Mouse (Mus musculus) stomach, embryonic 14.5 days (tissue): ENCODE measurements around the gene Rln3. TPM values are rescaled to one million over a fixed set of nuclear protein-coding genes. Genes with fewer than 3 reads are reported as not detected.

ENCODE experiments used
- ATAC-seq: fragments of 200-750 bp; cut with Nextera tagmentation; 2 replicates; pipeline ENCODE4 v1.8.0; 2017; ENCODE audit warnings: low read depth, moderate TSS enrichment; ENCODE audit not compliant: insufficient number of reproducible peaks, insufficient read depth, low FRiP score
- H3K27ac ChIP-seq: fragments of 300-500 bp; sonication (generic); 2 replicates; pipeline ENCODE4 v1.5.1; 2014; ENCODE audit warnings: mild to moderate bottlenecking, low read length, moderate library complexity, mixed read lengths
- H3K27me3 ChIP-seq: fragments of 300-500 bp; sonication (generic); 2 replicates; pipeline ENCODE4 v1.6.1; 2014; ENCODE audit warnings: low read length, control low read depth, mixed read lengths; ENCODE audit not compliant: control insufficient read depth, insufficient read depth
- H3K36me3 ChIP-seq: fragments of 300-500 bp; sonication (generic); 2 replicates; pipeline ENCODE4 v1.6.1; 2014; ENCODE audit warnings: mild to moderate bottlenecking, control low read depth, low read length, moderate library complexity, mixed read lengths; ENCODE audit not compliant: control insufficient read depth, insufficient read depth
- H3K4me1 ChIP-seq: fragments of 300-500 bp; sonication (generic); 2 replicates; pipeline ENCODE4 v1.6.1; 2014; ENCODE audit warnings: low read length, control low read depth, mixed read lengths; ENCODE audit not compliant: control insufficient read depth, insufficient read depth
- H3K4me2 ChIP-seq: fragments of 300-500 bp; sonication (generic); replicated peaks from 2 replicates; pipeline ENCODE4 v1.6.1; 2014; ENCODE audit warnings: low read depth, low read length, control low read depth
- H3K4me3 ChIP-seq: fragments of 300-500 bp; sonication (generic); 2 replicates; pipeline ENCODE4 v1.5.1; 2014; ENCODE audit warnings: low read depth, low read length, control low read depth
- H3K9ac ChIP-seq: fragments of 300-500 bp; sonication (generic); replicated peaks from 2 replicates; pipeline ENCODE4 v1.6.1; 2014; ENCODE audit warnings: low read depth, mild to moderate bottlenecking, control low read depth, low read length, moderate library complexity, mixed read lengths
- H3K9me3 ChIP-seq: fragments of 300-500 bp; sonication (generic); 2 replicates; pipeline ENCODE4 v1.6.1; 2016; ENCODE audit warnings: low read depth, low read length, control low read depth; ENCODE audit not compliant: control insufficient read depth
- WGBS: fragments of 180-500 bp; shearing (Covaris S2); extraction: QIAGEN DNeasy Blood & Tissue Kit; methylation state at CpG from one replicate; pipeline ENCODE4 v1.1.7; 2014; 5-methylcytosine and 5-hydroxymethylcytosine counted together
- polyA plus RNA-seq: library from polyadenylated mRNA; unstranded; fragments of >200 nt; fragmentation: Nextera tagmentation; extraction: Ambion mirVana; gene quantifications from 2 replicates; pipeline ENCODE4 v1.2.1, GENCODE M21; 2014

Rln3 gene
- polyA plus RNA-seq = not detected in 2 replicates

DNA sequence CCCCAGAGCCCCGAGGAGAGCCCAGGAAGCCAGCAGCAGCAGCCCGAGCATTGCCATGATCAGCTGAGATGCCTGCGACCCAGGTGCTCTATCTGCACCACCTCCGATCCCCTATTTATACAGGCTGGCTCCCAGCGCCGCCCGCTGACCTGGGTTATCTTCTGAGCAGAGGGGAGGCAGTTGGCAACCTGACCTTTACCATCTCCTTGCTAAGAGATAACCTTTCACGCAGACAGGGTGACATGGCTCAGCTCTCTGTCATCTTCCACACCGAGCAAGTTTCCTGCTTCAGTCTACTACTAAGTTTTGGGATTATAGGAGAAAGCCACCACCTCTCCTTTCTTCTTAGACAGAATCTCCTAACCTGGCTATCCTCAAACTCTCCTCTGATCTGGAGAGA is at the start of gene Rln3:
Rln3 (minus strand) TSS at position 101 of the 400 bp plus-strand sequence.
- Histone ChIP-seq H3K4me1 (0 out of 2 replicates have a peak, but pooled peaks cover 3% of the 10 kb centered on the region), H3K4me3 (no peak within 1 kb of the TSS; the same call in 1 of the 2 replicates), H3K9ac (no peak within 1 kb of the TSS), H3K9me3 (no peaks in the 10 kb centered on the region), H3K4me2 (0 out of 2 replicates have a peak within 1 kb of the TSS, but pooled peaks have one; percentile 12), H3K27me3 (peaks cover 29% of the 10 kb centered on the region), H3K36me3 (no peaks in the 10 kb centered on the region), H3K27ac (no peak within 1 kb of the TSS)
- 6% methylated on average over 9 of the region's 9 CpGs for WGBS
- no peak for ATAC-seq

DNA sequence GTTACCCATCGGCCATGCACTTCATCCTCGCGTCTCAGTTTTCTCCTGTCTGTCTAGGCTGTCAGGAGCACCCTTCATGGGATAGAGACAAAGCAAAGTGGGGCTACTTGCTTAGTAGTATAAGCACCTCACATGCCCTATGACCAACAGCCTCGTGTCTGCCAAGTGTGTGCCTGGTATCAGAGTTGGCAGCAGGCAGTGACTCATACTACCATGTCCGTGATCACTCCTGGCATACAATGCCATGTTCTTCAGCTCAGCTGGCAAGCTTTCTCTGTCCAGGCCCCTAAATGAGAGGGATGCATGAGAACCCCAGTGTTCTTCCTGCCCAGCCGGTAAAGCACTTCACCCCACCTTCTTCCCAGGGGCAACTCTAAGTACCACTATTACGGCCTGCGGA is 45.8 kb upstream of the Rln3 start:
- H3K9me3 ChIP-seq = no peaks in the 10 kb centered on the region
- H3K9ac ChIP-seq = no peak overlapping the region
- no peak overlapping the region for H3K4me2 ChIP-seq
- H3K4me3 ChIP-seq = no peak overlapping the region
- peaks cover 69% of the 10 kb centered on the region for H3K36me3 ChIP-seq
- ATAC-seq = no peak
- H3K27ac ChIP-seq = no peak overlapping the region
- no peaks in the 10 kb centered on the region for H3K27me3 ChIP-seq
- H3K4me1 ChIP-seq = no peaks in the 10 kb centered on the region
- 90% methylated on average over 8 of the region's 8 CpGs for WGBS

DNA sequence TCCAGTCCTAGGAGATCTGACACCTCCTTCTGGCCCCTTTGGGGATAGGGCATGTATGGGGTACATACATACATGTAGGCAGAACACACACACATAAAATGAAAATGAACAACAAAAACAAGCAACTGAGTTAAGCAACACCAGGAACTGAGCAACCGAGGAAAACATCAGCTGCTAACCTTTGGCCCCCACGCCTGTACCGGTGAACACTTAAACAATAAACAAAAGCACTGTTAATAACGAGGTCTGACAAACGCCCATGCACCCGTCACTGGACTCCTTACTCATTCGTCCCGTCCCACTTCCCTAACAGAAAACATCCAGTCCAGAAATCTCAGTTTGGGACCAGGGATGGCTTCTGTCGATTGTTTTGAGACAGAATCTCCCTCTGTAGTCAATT is 44.5 kb upstream of the Rln3 start:
- no peak overlapping the region for H3K27ac ChIP-seq
- H3K9ac ChIP-seq = no peak overlapping the region
- no peak overlapping the region for H3K4me3 ChIP-seq
- WGBS = 69% methylated on average over 9 of the region's 9 CpGs
- no peak overlapping the region for H3K4me2 ChIP-seq
- no peak for ATAC-seq
- H3K4me1 ChIP-seq = no peaks in the 10 kb centered on the region
- H3K36me3 ChIP-seq = peaks cover 60% of the 10 kb centered on the region
- no peaks in the 10 kb centered on the region for H3K9me3 ChIP-seq
- H3K27me3 ChIP-seq = no peaks in the 10 kb centered on the region

DNA sequence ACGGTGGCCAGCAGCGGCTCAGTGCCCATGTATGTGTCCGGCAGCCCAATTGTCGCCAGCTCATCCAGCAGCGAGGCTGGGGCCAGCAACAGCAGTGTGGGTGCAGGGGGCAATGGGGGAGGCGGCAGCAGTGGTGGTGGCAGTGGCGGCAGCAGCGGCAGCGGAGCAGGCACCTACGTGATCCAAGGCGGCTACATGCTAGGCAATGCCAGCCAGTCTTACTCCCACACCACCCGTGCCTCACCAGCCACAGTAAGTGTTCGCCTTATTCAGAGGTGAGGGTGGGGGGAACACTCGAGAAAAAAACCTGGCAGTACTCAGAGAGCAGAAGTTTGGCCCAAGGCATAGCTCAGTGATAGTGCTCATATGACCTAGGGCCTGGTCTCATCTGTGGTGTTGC is 43.0 kb upstream of the Rln3 start:
- Histone ChIP-seq H3K27ac (no peak overlapping the region), H3K4me1 (no peaks in the 10 kb centered on the region), H3K27me3 (no peaks in the 10 kb centered on the region), H3K9me3 (no peaks in the 10 kb centered on the region), H3K4me3 (no peak overlapping the region), H3K36me3 (peaks cover 56% of the 10 kb centered on the region), H3K9ac (no peak overlapping the region), H3K4me2 (no peak overlapping the region)
- 94% methylated on average over 14 of the region's 14 CpGs for WGBS
- no peak for ATAC-seq

DNA sequence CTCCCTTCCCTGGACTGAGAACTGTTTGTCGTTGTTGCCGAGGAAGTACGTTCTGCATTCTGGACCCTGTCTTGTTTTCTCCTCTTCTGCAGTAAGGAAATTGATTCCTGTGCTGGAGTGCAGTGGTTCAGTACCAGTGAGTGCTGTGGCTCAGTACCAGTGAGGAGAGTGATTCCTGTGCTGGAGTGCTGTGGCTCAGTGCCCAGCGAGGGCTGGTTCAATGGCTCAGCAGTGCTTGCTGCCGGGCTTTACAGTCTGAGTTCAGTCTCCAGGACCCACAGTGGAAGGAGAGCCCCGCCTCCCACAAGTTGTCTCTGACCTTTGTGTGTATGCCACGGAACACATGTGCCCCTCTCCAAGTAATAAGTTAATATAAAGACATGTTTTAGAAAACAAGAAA is 42.4 kb upstream of the Rln3 start:
- Histone ChIP-seq H3K36me3 (peaks cover 56% of the 10 kb centered on the region), H3K27me3 (no peaks in the 10 kb centered on the region), H3K4me2 (no peak overlapping the region), H3K4me1 (no peaks in the 10 kb centered on the region), H3K27ac (no peak overlapping the region), H3K9ac (no peak overlapping the region), H3K9me3 (no peaks in the 10 kb centered on the region), H3K4me3 (no peak overlapping the region)
- no peak for ATAC-seq
- 88% methylated on average over 7 of the region's 7 CpGs for WGBS

DNA sequence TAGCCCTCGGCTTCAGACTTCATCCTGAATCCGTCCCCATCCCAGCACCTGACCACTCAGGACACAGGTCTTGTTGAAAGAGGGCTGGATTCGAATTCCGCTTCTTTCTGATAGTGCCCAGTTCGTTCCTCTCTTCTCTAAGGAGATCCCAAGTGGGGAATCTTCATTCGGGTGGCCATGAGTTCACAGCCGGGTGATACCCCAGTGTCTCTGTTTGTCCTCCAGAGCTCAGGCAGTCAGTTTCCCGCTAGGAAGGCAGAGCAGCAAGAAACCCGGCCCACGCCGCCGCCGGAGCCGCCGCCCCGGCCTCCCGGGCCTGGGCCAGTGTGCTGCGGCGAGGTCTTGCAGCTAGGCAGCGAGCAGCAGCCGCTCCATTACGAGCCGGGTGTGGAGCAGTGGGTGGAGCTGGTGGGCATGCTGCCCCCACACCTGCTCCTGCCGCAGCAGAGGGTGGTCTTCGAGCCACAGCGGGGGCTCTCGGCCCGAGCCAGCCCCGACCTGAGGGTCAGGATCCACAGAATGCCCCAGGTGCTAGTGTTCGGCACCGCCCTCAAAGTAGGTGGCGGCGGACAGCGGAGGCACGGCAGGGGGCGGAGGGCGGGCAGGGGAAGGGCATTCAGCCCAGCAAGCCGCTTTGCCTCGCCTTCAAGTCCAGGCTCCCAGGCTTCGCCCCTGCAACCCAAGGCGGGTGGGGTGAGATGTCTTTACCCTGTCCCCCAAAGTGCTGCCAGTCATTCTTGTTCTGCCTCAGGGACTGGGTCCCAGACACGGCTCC is 39.7 kb upstream of the Rln3 start:
- H3K36me3 ChIP-seq = peaks cover 63% of the 10 kb centered on the region
- 49% methylated on average over 42 of the region's 42 CpGs for WGBS
- peak overlapping the region; percentile 17 for H3K4me2 ChIP-seq
- no peaks in the 10 kb centered on the region for H3K4me1 ChIP-seq
- H3K9me3 ChIP-seq = no peaks in the 10 kb centered on the region
- H3K9ac ChIP-seq = no peak overlapping the region
- no peaks in the 10 kb centered on the region for H3K27me3 ChIP-seq
- ATAC-seq = no peak
- H3K4me3 ChIP-seq = no peak overlapping the region
- no peak overlapping the region for H3K27ac ChIP-seq

DNA sequence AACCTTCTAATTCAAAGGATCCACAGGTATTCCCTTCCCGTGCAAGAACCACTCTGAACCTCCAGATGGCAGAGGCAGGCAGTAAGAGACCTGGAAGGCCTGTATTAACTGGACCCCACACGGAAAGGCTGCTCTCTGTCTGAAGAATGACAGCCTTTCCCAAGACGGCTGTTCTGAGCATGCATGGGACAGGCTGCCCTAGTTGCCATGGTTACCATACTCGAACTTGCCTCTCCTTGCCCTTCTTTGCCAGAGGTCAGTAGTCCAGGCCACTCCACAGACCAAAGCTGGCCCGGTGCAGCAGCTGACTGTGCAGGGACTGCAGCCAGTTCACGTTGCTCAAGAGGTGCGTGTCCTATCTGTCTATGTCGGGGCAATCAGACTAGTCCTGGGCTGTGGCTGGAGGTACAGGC is 39.0 kb upstream of the Rln3 start:
- Histone ChIP-seq H3K27me3 (no peaks in the 10 kb centered on the region), H3K9ac (no peak overlapping the region), H3K27ac (no peak overlapping the region), H3K4me3 (no peak overlapping the region), H3K4me1 (no peaks in the 10 kb centered on the region), H3K9me3 (no peaks in the 10 kb centered on the region), H3K36me3 (peaks cover 57% of the 10 kb centered on the region), H3K4me2 (no peak overlapping the region)
- WGBS = 29% methylated on average over 8 of the region's 8 CpGs
- ATAC-seq = no peak

DNA sequence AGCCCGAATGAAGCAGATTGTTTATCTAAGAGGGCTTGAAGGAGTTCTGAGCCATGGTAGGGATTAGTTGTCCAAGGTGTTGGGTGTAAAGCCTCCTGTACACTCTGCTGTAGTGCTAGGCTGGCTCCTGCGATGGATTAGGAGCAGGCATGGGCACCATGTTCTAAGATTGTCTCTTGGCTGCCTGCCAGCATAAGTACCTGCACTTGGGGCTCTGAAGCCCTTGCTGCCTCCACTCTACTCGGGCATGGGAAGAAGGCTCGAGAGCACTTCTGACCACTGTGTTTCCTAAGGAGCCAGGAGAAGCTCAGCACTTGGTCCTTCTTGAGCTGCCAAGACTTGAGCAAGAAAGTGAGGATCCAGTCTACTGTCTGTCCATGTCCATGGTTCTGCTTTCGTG is 34.4 kb upstream of the Rln3 start:
- WGBS = 72% methylated on average over 5 of the region's 5 CpGs
- Histone ChIP-seq H3K4me3 (no peak overlapping the region), H3K4me2 (no peak overlapping the region), H3K27me3 (no peaks in the 10 kb centered on the region), H3K27ac (no peak overlapping the region), H3K9ac (no peak overlapping the region), H3K4me1 (no peaks in the 10 kb centered on the region), H3K36me3 (peaks cover 35% of the 10 kb centered on the region), H3K9me3 (no peaks in the 10 kb centered on the region)
- ATAC-seq = no peak

DNA sequence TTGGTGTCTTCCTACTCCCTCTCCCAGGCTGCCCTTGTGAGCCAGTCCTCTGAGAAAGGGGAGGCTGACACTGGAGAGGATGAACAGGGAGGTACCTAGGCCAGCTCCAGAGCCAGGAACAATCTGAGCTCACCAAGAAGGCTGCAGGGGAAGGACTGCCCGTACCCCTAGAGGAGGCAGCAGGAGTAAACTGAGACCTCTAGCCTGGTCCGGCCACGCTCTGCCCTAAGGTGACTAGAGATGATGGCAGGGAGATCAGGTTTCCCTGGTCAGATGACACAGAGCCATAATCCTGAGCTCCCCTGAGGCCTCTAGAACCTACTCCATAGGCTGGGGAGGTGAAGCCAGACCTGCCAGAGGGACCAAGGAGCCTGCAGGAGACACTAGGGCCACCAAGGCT is 32.0 kb upstream of the Rln3 start:
- 64% methylated on average over 3 of the region's 3 CpGs for WGBS
- no peaks in the 10 kb centered on the region for H3K27me3 ChIP-seq
- peaks cover 18% of the 10 kb centered on the region for H3K36me3 ChIP-seq
- no peak overlapping the region for H3K4me3 ChIP-seq
- H3K4me2 ChIP-seq = no peak overlapping the region
- peaks cover 4% of the 10 kb centered on the region; the same call in 1 of the 2 replicates for H3K4me1 ChIP-seq
- no peak overlapping the region for H3K27ac ChIP-seq
- no peak for ATAC-seq
- no peak overlapping the region for H3K9ac ChIP-seq
- H3K9me3 ChIP-seq = no peaks in the 10 kb centered on the region
